Mouse (Mus musculus) small intestine, adult 2 months (tissue): ENCODE results near the gene Cox7a1.

ENCODE experiments used
- CTCF ChIP-seq: fragments of 200-500 bp; IDR thresholded peaks from 2 replicates; pipeline ENCODE4 v1.5.1; 2012; ENCODE audit warnings: low read depth, mild to moderate bottlenecking, control low read depth, inconsistent platforms, low read length, moderate library complexity, mixed read lengths; ENCODE audit not compliant: insufficient replicate concordance, insufficient read length; ENCODE audit errors: extremely low read depth
- POLR2A ChIP-seq: fragments of 200-500 bp; IDR thresholded peaks from 2 replicates; pipeline ENCODE4 v1.6.1; 2012; ENCODE audit warnings: low read depth, mild to moderate bottlenecking, control low read depth, inconsistent platforms, low read length, moderate library complexity

DNA sequence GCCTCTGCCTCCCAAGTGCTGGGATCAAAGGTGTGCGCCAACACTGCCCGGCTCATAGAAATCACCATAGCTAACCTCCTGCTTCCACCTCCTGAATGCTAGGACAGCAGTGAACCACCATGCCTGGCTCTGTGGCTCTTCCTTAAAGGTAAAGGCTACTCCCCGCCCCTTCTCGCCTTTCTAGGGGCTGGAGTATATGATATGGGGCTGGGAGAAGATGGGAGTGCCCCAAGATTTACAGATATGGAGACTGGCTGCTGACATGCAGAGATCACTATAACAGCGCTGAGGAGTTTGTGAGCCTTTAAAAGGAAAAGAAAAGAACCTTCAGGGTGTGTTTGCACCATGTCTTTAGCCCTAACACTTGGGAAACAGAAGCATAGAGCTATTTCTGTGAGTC lies 38.3 kb downstream of the Cox7a1 start:
- no peak for TF ChIP-seq POLR2A
- no peak for TF ChIP-seq CTCF
